Mouse (Mus musculus) embryonic fibroblast, embryonic 13.5 days (primary cell): Measurements from ENCODE around the gene Dtd1. TPM values are rescaled to one million over a fixed set of nuclear protein-coding genes. Genes with fewer than 3 reads are reported as not detected.
A peak's percentile ranks its signal among the peaks of the same experiment; 100 is the strongest.

Source experiments
- H3K27ac ChIP-seq: 2 replicates; pipeline ENCODE4 v1.5.1; 2012; ENCODE audit warnings: low read length, control low read depth, inconsistent platforms; ENCODE audit not compliant: insufficient read depth
- H3K4me1 ChIP-seq: 2 replicates; pipeline ENCODE4 v1.6.1; 2011; ENCODE audit warnings: low read length; ENCODE audit not compliant: control insufficient read depth, insufficient read depth
- H3K4me3 ChIP-seq: 2 replicates; pipeline ENCODE4 v1.5.1; 2011; ENCODE audit warnings: mild to moderate bottlenecking, control low read depth, low read length; ENCODE audit not compliant: insufficient read depth
- CTCF ChIP-seq: IDR thresholded peaks from 2 replicates; pipeline ENCODE4 v1.5.1; 2011; ENCODE audit warnings: mild to moderate bottlenecking, control low read depth, low read length, moderate library complexity, borderline replicate concordance; ENCODE audit not compliant: insufficient read depth
- POLR2A ChIP-seq: IDR thresholded peaks from 2 replicates; pipeline ENCODE4 v1.6.1; 2011; ENCODE audit warnings: low read depth, mild to moderate bottlenecking, control low read depth, low read length, moderate library complexity
- polyA plus RNA-seq: library from polyadenylated mRNA; stranded (reverse); fragments of >200 nt; gene quantifications from 2 replicates; pipeline ENCODE4 v1.2.4, GENCODE M21; 2011; ENCODE audit warnings: low read depth; ENCODE audit not compliant: missing spikeins, insufficient read length

Dtd1 gene
- polyA plus RNA-seq, 1 experiment = 14.9 TPM

- Histone ChIP-seq H3K27ac (no peak overlapping the region), H3K4me1 (no peaks in the 10 kb centered on the region), H3K4me3 (no peak overlapping the region)
- TF ChIP-seq POLR2A (no peak), CTCF (no peak)
Observed at GRCm38 (mm10) chr2:144601576-144601975, 1.9 kb downstream of the Dtd1 start.

- no peak overlapping the region for H3K27ac ChIP-seq
- H3K4me3 ChIP-seq = no peak overlapping the region
- TF ChIP-seq POLR2A = no peak
- no peak for TF ChIP-seq CTCF
- H3K4me1 ChIP-seq = no peaks in the 10 kb centered on the region
Observed at GRCm38 (mm10) chr2:144613956-144614355, 14.3 kb downstream of the Dtd1 start.

- TF ChIP-seq CTCF (no peak), POLR2A (no peak)
- H3K4me1 ChIP-seq = no peaks in the 10 kb centered on the region
- no peak overlapping the region for H3K27ac ChIP-seq
- no peak overlapping the region for H3K4me3 ChIP-seq
Observed at GRCm38 (mm10) chr2:144617074-144617874, 17.6 kb downstream of the Dtd1 start.

- Histone ChIP-seq H3K27ac (no peak overlapping the region), H3K4me3 (no peak overlapping the region), H3K4me1 (no peaks in the 10 kb centered on the region)
- no peak for TF ChIP-seq CTCF
- no peak for TF ChIP-seq POLR2A
Observed at GRCm38 (mm10) chr2:144621491-144621890, 21.8 kb downstream of the Dtd1 start.

- Histone ChIP-seq H3K4me1 (no peaks in the 10 kb centered on the region), H3K4me3 (no peak overlapping the region), H3K27ac (no peak overlapping the region)
- no peak for TF ChIP-seq CTCF
- no peak for TF ChIP-seq POLR2A
Observed at GRCm38 (mm10) chr2:144633551-144633950, 33.9 kb downstream of the Dtd1 start.

- no peak for TF ChIP-seq POLR2A
- no peak for TF ChIP-seq CTCF
- no peak overlapping the region for H3K27ac ChIP-seq
- H3K4me1 ChIP-seq = no peaks in the 10 kb centered on the region
- H3K4me3 ChIP-seq = no peak overlapping the region
Observed at GRCm38 (mm10) chr2:144634231-144634630, 34.5 kb downstream of the Dtd1 start.

- Histone ChIP-seq H3K4me1 (no peaks in the 10 kb centered on the region), H3K27ac (no peak overlapping the region), H3K4me3 (no peak overlapping the region)
- TF ChIP-seq CTCF (no peak), POLR2A (no peak)
Observed at GRCm38 (mm10) chr2:144634729-144635128, 35.0 kb downstream of the Dtd1 start.

- no peak for TF ChIP-seq POLR2A
- peak; percentile 89 for TF ChIP-seq CTCF
- Histone ChIP-seq H3K27ac (no peak overlapping the region), H3K4me1 (no peaks in the 10 kb centered on the region), H3K4me3 (no peak overlapping the region)
Observed at GRCm38 (mm10) chr2:144635644-144636320, 36.1 kb downstream of the Dtd1 start.

GRCm38 (mm10) chr2:144637204-144637603 is 37.5 kb downstream of the Dtd1 start:
- H3K4me3 ChIP-seq = no peak overlapping the region
- no peaks in the 10 kb centered on the region for H3K4me1 ChIP-seq
- no peak for TF ChIP-seq CTCF
- TF ChIP-seq POLR2A = no peak
- H3K27ac ChIP-seq = no peak overlapping the region
